Mouse (Mus musculus): ENCODE measurements around the gene Ropn1. TPM values are rescaled to one million over a fixed set of nuclear protein-coding genes. Genes with fewer than 3 reads are reported as not detected.

The Ropn1 gene
- polyA plus RNA-seq, 1 experiment from 2014 or later = not detected

GRCm38 (mm10) chr16:34672822-34673221 lies 23.1 kb downstream of the Ropn1 start:
- Histone ChIP-seq H3K36me3 (replicated peaks; ENCODE audit: insufficient read depth, low read length) (no peaks in the 10 kb centered on the region), H3K9me3 (ENCODE audit: low read length) (no peaks in the 10 kb centered on the region), H3K4me1 (ENCODE audit: insufficient read depth) (no peaks in the 10 kb centered on the region), H3K4me2 (ENCODE audit: low read depth, low read length) (no peak overlapping the region), H3K9ac (replicated peaks) (no peak overlapping the region), H3K27me3 (ENCODE audit: insufficient read depth, low read length) (peaks cover 6% of the 10 kb centered on the region), H3K27ac (ENCODE audit: low read depth) (no peak overlapping the region), H3K4me3 (ENCODE audit: low read depth, low read length) (no peak overlapping the region)
- TF ChIP-seq CTCF (IDR thresholded peaks at IDR 0.05; ENCODE audit: low read depth) (no peak), EP300 (IDR thresholded peaks at IDR 0.05; ENCODE audit: low read depth) (no peak)
- 41% methylated on average over 3 of the region's 3 CpGs for WGBS (ENCODE audit: insufficient replicate concordance)
- no peak for DNase-seq
- ATAC-seq = no peak

GRCm38 (mm10) chr16:34674365-34674764 lies 24.6 kb downstream of the Ropn1 start:
- no peaks in the 10 kb centered on the region for H3K4me1 ChIP-seq (ENCODE audit: insufficient read depth)
- no peak overlapping the region for H3K27ac ChIP-seq (ENCODE audit: low read depth)
- no peak overlapping the region for H3K4me2 ChIP-seq (ENCODE audit: low read depth, low read length)
- ATAC-seq (no peak), DNase-seq (no peak)
- TF ChIP-seq EP300 (IDR thresholded peaks at IDR 0.05; ENCODE audit: low read depth) (no peak), CTCF (IDR thresholded peaks at IDR 0.05; ENCODE audit: low read depth) (no peak)
- no peak overlapping the region for H3K4me3 ChIP-seq (ENCODE audit: low read depth, low read length)
- H3K9ac ChIP-seq (replicated peaks) = no peak overlapping the region
- no peaks in the 10 kb centered on the region for H3K9me3 ChIP-seq (ENCODE audit: low read length)
- H3K27me3 ChIP-seq (ENCODE audit: insufficient read depth, low read length) = no peaks in the 10 kb centered on the region
- H3K36me3 ChIP-seq (replicated peaks; ENCODE audit: insufficient read depth, low read length) = no peaks in the 10 kb centered on the region
- WGBS (ENCODE audit: insufficient replicate concordance) = 89% methylated on average over 6 of the region's 6 CpGs

GRCm38 (mm10) chr16:34681823-34682222 lies 32.1 kb downstream of the Ropn1 start:
- Histone ChIP-seq H3K4me3 (ENCODE audit: low read depth, low read length) (no peak overlapping the region), H3K36me3 (replicated peaks; ENCODE audit: insufficient read depth, low read length) (no peaks in the 10 kb centered on the region), H3K9ac (replicated peaks) (no peak overlapping the region), H3K27ac (ENCODE audit: low read depth) (no peak overlapping the region), H3K9me3 (ENCODE audit: low read length) (no peaks in the 10 kb centered on the region), H3K27me3 (ENCODE audit: insufficient read depth, low read length) (no peaks in the 10 kb centered on the region), H3K4me2 (ENCODE audit: low read depth, low read length) (no peak overlapping the region), H3K4me1 (ENCODE audit: insufficient read depth) (no peaks in the 10 kb centered on the region)
- TF ChIP-seq EP300 (IDR thresholded peaks at IDR 0.05; ENCODE audit: low read depth) (no peak), CTCF (IDR thresholded peaks at IDR 0.05; ENCODE audit: low read depth) (no peak)
- no peak for DNase-seq
- ATAC-seq = no peak

GRCm38 (mm10) chr16:34689879-34690278 lies 40.2 kb downstream of the Ropn1 start:
- Histone ChIP-seq H3K27ac (ENCODE audit: low read depth) (no peak overlapping the region), H3K4me1 (ENCODE audit: insufficient read depth) (peaks cover 7% of the 10 kb centered on the region), H3K4me2 (ENCODE audit: low read depth, low read length) (peak overlapping the region; percentile 91; the same call in 1 of the 2 replicates), H3K9ac (replicated peaks) (no peak overlapping the region), H3K36me3 (replicated peaks; ENCODE audit: insufficient read depth, low read length) (no peaks in the 10 kb centered on the region), H3K9me3 (ENCODE audit: low read length) (no peaks in the 10 kb centered on the region), H3K4me3 (ENCODE audit: low read depth, low read length) (peak overlapping the region; percentile 68; the same call in 1 of the 2 replicates), H3K27me3 (ENCODE audit: insufficient read depth, low read length) (no peaks in the 10 kb centered on the region)
- DNase-seq (no peak), ATAC-seq (no peak)
- WGBS (ENCODE audit: insufficient replicate concordance) = 70% methylated on average over 3 of the region's 3 CpGs
- no peak for TF ChIP-seq CTCF (IDR thresholded peaks at IDR 0.05; ENCODE audit: low read depth)
- TF ChIP-seq EP300 (IDR thresholded peaks at IDR 0.05; ENCODE audit: low read depth) = no peak

GRCm38 (mm10) chr16:34690334-34691144 lies 40.8 kb downstream of the Ropn1 start, which contains the start of gene Ccdc14:
Ccdc14 (plus strand) TSS chr16:34690616.
- Histone ChIP-seq H3K27ac (ENCODE audit: low read depth) (peak within 1 kb of the TSS; percentile 73), H3K27me3 (ENCODE audit: insufficient read depth, low read length) (no peaks in the 10 kb centered on the region), H3K4me2 (ENCODE audit: low read depth, low read length) (peak within 1 kb of the TSS; percentile 91), H3K9me3 (ENCODE audit: low read length) (no peaks in the 10 kb centered on the region), H3K9ac (replicated peaks) (peak within 1 kb of the TSS; percentile 71), H3K36me3 (replicated peaks; ENCODE audit: insufficient read depth, low read length) (no peaks in the 10 kb centered on the region), H3K4me1 (ENCODE audit: insufficient read depth) (peaks cover 7% of the 10 kb centered on the region), H3K4me3 (ENCODE audit: low read depth, low read length) (peak within 1 kb of the TSS; percentile 68)
- TF ChIP-seq EP300 (IDR thresholded peaks at IDR 0.05; ENCODE audit: low read depth) (no peak), CTCF (IDR thresholded peaks at IDR 0.05; ENCODE audit: low read depth) (no peak)
- under 1% methylated on average over 53 of the region's 53 CpGs for WGBS (ENCODE audit: insufficient replicate concordance)
- ATAC-seq (peak; percentile 99), DNase-seq (peak; percentile 95)

- Histone ChIP-seq H3K4me3 (ENCODE audit: low read depth, low read length) (peak overlapping the region; percentile 68), H3K9ac (replicated peaks) (peak overlapping the region; percentile 71), H3K27me3 (ENCODE audit: insufficient read depth, low read length) (no peaks in the 10 kb centered on the region), H3K36me3 (replicated peaks; ENCODE audit: insufficient read depth, low read length) (0 out of 2 replicates have a peak, but pooled peaks cover under 1% of the 10 kb centered on the region), H3K4me2 (ENCODE audit: low read depth, low read length) (peak overlapping the region; percentile 91), H3K27ac (ENCODE audit: low read depth) (peak overlapping the region; percentile 73), H3K9me3 (ENCODE audit: low read length) (no peaks in the 10 kb centered on the region), H3K4me1 (ENCODE audit: insufficient read depth) (peaks cover 7% of the 10 kb centered on the region)
- WGBS (ENCODE audit: insufficient replicate concordance) = 15% methylated on average over 11 of the region's 11 CpGs
- DNase-seq (peak; percentile 14), ATAC-seq (peak; percentile 14; the same call in 1 of the 2 replicates)
- no peak for TF ChIP-seq CTCF (IDR thresholded peaks at IDR 0.05; ENCODE audit: low read depth)
- no peak for TF ChIP-seq EP300 (IDR thresholded peaks at IDR 0.05; ENCODE audit: low read depth)
These were observed 41.4 kb downstream of the Ropn1 start for GRCm38 (mm10) chr16:34691156-34691555.

Data from liver, postnatal 0 days (tissue).